Mouse (Mus musculus) frontal cortex, postnatal 10 days (tissue): ENCODE results near the gene Cask.
A peak's percentile ranks its signal among the peaks of the same experiment; 100 is the strongest.
"Not testable (repeated sequence)": the region's sequence is repeated elsewhere in the genome, so short reads cannot be mapped to it uniquely, and the experiment has no call there.

Source experiments
- DNase-seq, 2 experiments: peaks; one replicate each; pipeline ENCODE4 v3.0.0; 2022; ENCODE audit warnings: low spot score in 2 of 2, mixed read lengths in 1 of 2

The Cask gene

GRCm38 (mm10) chrX:13851285-13851684, at the start of gene Cask:
Gene Cask, minus strand, starts transcription at chrX:13851367.
- no peak for DNase-seq

GRCm38 (mm10) chrX:13889976-13890375, 38.8 kb upstream of the Cask start:
- DNase-seq = no peak

- DNase-seq = no peak
These were observed 33.2 kb upstream of the Cask start for GRCm38 (mm10) chrX:13884348-13884747.

GRCm38 (mm10) chrX:13881969-13882368, 30.8 kb upstream of the Cask start:
- no peak for DNase-seq

GRCm38 (mm10) chrX:13860145-13860544, 9.0 kb upstream of the Cask start:
- DNase-seq = peak in 1 of 2 experiments; percentile 3

- DNase-seq = no peak
These were observed 7.9 kb upstream of the Cask start for GRCm38 (mm10) chrX:13859051-13859450.

GRCm38 (mm10) chrX:13848473-13848872, 2.7 kb downstream of the Cask start:
- no peak for DNase-seq

GRCm38 (mm10) chrX:13847502-13847851, 3.7 kb downstream of the Cask start:
- peak; percentile 5 to 9 for DNase-seq

- peak; percentile 86 to 89 for DNase-seq
These were observed 4.3 kb downstream of the Cask start for GRCm38 (mm10) chrX:13846653-13847501.

GRCm38 (mm10) chrX:13845858-13846652, 5.1 kb downstream of the Cask start:
- peak; percentile 14 to 52 for DNase-seq

- DNase-seq = peak in 1 of 2 experiments; percentile 13
These were observed 5.9 kb downstream of the Cask start for GRCm38 (mm10) chrX:13845141-13845857.

GRCm38 (mm10) chrX:13822792-13823191, 28.4 kb downstream of the Cask start:
- no peak for DNase-seq

- DNase-seq = no peak
These were observed 52.4 kb downstream of the Cask start for GRCm38 (mm10) chrX:13798754-13799153.

- DNase-seq = no peak
These were observed 85.5 kb downstream of the Cask start for GRCm38 (mm10) chrX:13765672-13766071.

GRCm38 (mm10) chrX:13765024-13765423, 86.1 kb downstream of the Cask start:
- DNase-seq = no peak

- DNase-seq = no peak
These were observed 93.7 kb downstream of the Cask start for GRCm38 (mm10) chrX:13757279-13758005.

GRCm38 (mm10) chrX:13741110-13741509, 110.1 kb downstream of the Cask start:
- DNase-seq = no peak

- not testable (repeated sequence) for DNase-seq
These were observed 120.4 kb downstream of the Cask start for GRCm38 (mm10) chrX:13730785-13731184.

GRCm38 (mm10) chrX:13729835-13730480, 121.2 kb downstream of the Cask start:
- DNase-seq = no peak

- DNase-seq = no peak
These were observed 125.4 kb downstream of the Cask start for GRCm38 (mm10) chrX:13725573-13726403.
